Mouse (Mus musculus) limb, embryonic 12.5 days (tissue): Measurements from ENCODE around the gene Inpp5f. TPM values are rescaled to one million over a fixed set of nuclear protein-coding genes. Genes with fewer than 3 reads are reported as not detected.
"Not testable (repeated sequence)": the region's sequence is repeated elsewhere in the genome, so short reads cannot be mapped to it uniquely, and the experiment has no call there.

ENCODE experiments used
- ATAC-seq: fragments of 200-750 bp; cut with Nextera tagmentation; 2 replicates; pipeline ENCODE4 v1.8.0; 2017; ENCODE audit warnings: low read depth, moderate TSS enrichment; ENCODE audit not compliant: insufficient number of reproducible peaks, insufficient read depth, low FRiP score, low TSS enrichment
- H3K27ac ChIP-seq: fragments of 300-500 bp; sonication (generic); 2 replicates; pipeline ENCODE4 v1.5.1; 2016; ENCODE audit warnings: mild to moderate bottlenecking, moderate library complexity
- H3K27me3 ChIP-seq: fragments of 300-500 bp; sonication (generic); 2 replicates; pipeline ENCODE4 v1.6.1; 2016; ENCODE audit warnings: mild to moderate bottlenecking, moderate library complexity
- H3K36me3 ChIP-seq: fragments of 300-500 bp; sonication (generic); 2 replicates; pipeline ENCODE4 v1.6.1; 2016; ENCODE audit warnings: mild to moderate bottlenecking, moderate library complexity
- H3K4me1 ChIP-seq: fragments of 300-500 bp; sonication (generic); replicated peaks from 2 replicates; pipeline ENCODE4 v1.6.1; 2016
- H3K4me2 ChIP-seq: fragments of 300-500 bp; sonication (generic); 2 replicates; pipeline ENCODE4 v1.6.1; 2016; ENCODE audit warnings: mild to moderate bottlenecking, moderate library complexity
- H3K4me3 ChIP-seq: fragments of 300-500 bp; sonication (generic); replicated peaks from 2 replicates; pipeline ENCODE4 v1.5.1; 2016; ENCODE audit warnings: mild to moderate bottlenecking
- H3K9ac ChIP-seq: fragments of 300-500 bp; sonication (generic); replicated peaks from 2 replicates; pipeline ENCODE4 v1.6.1; 2016; ENCODE audit warnings: mild to moderate bottlenecking, moderate library complexity
- H3K9me3 ChIP-seq: fragments of 300-500 bp; sonication (generic); 2 replicates; pipeline ENCODE4 v1.6.1; 2016; ENCODE audit warnings: mild to moderate bottlenecking, moderate library complexity
- WGBS: fragments of 180-500 bp; shearing (Covaris S2); methylation state at CpG from one replicate; pipeline ENCODE4 v1.1.7; 2016; 5-methylcytosine and 5-hydroxymethylcytosine counted together
- polyA plus RNA-seq: library from polyadenylated mRNA; unstranded; fragments of >200 nt; fragmentation: Nextera tagmentation; extraction: Ambion mirVana; gene quantifications from 2 replicates; pipeline ENCODE4 v1.2.1, GENCODE M21; 2016

Inpp5f gene
- polyA plus RNA-seq, 1 experiment from 2014 or later, result 26.0 TPM

DNA sequence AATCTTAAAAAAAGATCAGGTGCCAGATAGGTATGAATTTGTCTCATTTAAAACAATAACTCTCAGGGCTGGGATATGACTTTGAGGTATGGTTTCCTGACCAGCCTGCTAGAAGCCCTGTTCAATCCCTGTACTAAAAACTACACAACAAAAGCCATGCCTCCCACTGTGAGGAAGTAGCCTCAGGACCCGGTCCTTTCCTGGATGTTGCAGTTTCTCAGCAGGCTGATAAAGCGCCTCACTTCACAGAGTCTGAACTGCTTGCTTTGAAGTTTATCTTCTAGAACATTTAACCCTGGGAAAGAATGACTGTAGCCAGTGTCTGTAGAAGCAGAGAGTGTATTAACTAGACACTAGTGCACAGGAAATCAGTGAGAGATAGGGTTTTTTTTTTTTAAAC, 57.7 kb downstream of the Inpp5f start:
- H3K36me3 ChIP-seq, result peaks cover 33% of the 10 kb centered on the region
- no peak overlapping the region for H3K27ac ChIP-seq
- peaks cover 14% of the 10 kb centered on the region for H3K4me1 ChIP-seq
- H3K27me3 ChIP-seq, result no peaks in the 10 kb centered on the region
- 62% methylated on average over 2 of the region's 2 CpGs for WGBS
- no peak overlapping the region for H3K4me2 ChIP-seq
- H3K4me3 ChIP-seq, result no peak overlapping the region
- ATAC-seq, result no peak
- 0 out of 2 replicates have a peak, but pooled peaks cover 3% of the 10 kb centered on the region for H3K9me3 ChIP-seq
- no peak overlapping the region for H3K9ac ChIP-seq

GRCm38 (mm10) chr7:128671952-128672351, 60.8 kb downstream of the Inpp5f start:
- 16% methylated on average over 8 of the region's 8 CpGs for WGBS
- H3K4me2 ChIP-seq, result peak overlapping the region; percentile 46
- no peak overlapping the region for H3K4me3 ChIP-seq
- no peak for ATAC-seq
- no peak overlapping the region for H3K27ac ChIP-seq
- no peaks in the 10 kb centered on the region for H3K27me3 ChIP-seq
- peaks cover 3% of the 10 kb centered on the region; the same call in 1 of the 2 replicates for H3K9me3 ChIP-seq
- H3K36me3 ChIP-seq, result peaks cover 30% of the 10 kb centered on the region; the same call in 1 of the 2 replicates
- no peak overlapping the region for H3K9ac ChIP-seq
- H3K4me1 ChIP-seq, result peaks cover 14% of the 10 kb centered on the region

GRCm38 (mm10) chr7:128672408-128673010, 61.4 kb downstream of the Inpp5f start:
- H3K9me3 ChIP-seq, result peaks cover 4% of the 10 kb centered on the region; the same call in 1 of the 2 replicates
- H3K9ac ChIP-seq, result 0 out of 2 replicates have a peak overlapping the region, but pooled peaks have one; percentile 34
- H3K4me2 ChIP-seq, result peak overlapping the region; percentile 46
- H3K27ac ChIP-seq, result no peak overlapping the region
- ATAC-seq, result no peak
- H3K36me3 ChIP-seq, result peaks cover 29% of the 10 kb centered on the region; the same call in 1 of the 2 replicates
- 0 out of 2 replicates have a peak overlapping the region, but pooled peaks have one; percentile 3 for H3K4me3 ChIP-seq
- no peaks in the 10 kb centered on the region for H3K27me3 ChIP-seq
- WGBS, result 12% methylated on average over 15 of the region's 15 CpGs
- peaks cover 14% of the 10 kb centered on the region for H3K4me1 ChIP-seq

DNA sequence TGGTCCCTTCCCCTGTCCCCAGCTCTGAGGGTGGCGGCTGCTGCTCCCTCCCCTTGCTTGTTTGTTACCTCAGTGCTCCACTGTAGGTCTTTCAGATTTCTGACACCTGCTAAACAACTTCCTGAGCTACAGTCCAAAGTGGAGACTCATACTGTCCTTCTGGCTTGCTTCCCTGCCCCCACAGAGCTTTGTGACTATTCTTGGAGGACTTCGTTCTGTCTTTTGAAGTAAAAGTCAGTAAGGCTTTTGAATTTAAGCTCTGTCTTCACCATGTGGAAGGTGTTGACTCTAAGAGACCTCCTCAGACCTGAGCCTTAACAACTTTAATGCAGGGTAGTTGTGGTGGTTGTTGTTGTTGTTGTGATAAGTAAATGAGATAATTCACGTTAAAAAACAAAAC, 67.4 kb downstream of the Inpp5f start:
- Histone ChIP-seq H3K36me3 (peaks cover 18% of the 10 kb centered on the region), H3K4me1 (no peaks in the 10 kb centered on the region), H3K27ac (no peak overlapping the region), H3K4me3 (no peak overlapping the region), H3K9me3 (peaks cover 4% of the 10 kb centered on the region; the same call in 1 of the 2 replicates), H3K27me3 (no peaks in the 10 kb centered on the region), H3K4me2 (no peak overlapping the region), H3K9ac (no peak overlapping the region)
- ATAC-seq, result no peak
- whole genome bisulfite sequencing, result 60% methylated on average over 3 of the region's 3 CpGs

GRCm38 (mm10) chr7:128687821-128688564, 76.9 kb downstream of the Inpp5f start:
- Histone ChIP-seq H3K4me3 (peak overlapping the region; percentile 49), H3K27ac (no peak overlapping the region), H3K27me3 (0 out of 2 replicates have a peak, but pooled peaks cover 5% of the 10 kb centered on the region), H3K36me3 (peaks cover 64% of the 10 kb centered on the region), H3K9ac (no peak overlapping the region), H3K9me3 (peaks cover 29% of the 10 kb centered on the region), H3K4me2 (peak overlapping the region; percentile 68), H3K4me1 (no peaks in the 10 kb centered on the region; the same call in 1 of the 2 replicates)
- ATAC-seq, result peak; percentile 68; the same call in 1 of the 2 replicates
- 59% methylated on average over 56 of the region's 56 CpGs for WGBS

- ATAC-seq, result no peak
- WGBS, result 80% methylated on average over 8 of the region's 8 CpGs
- H3K27me3 ChIP-seq, result 0 out of 2 replicates have a peak, but pooled peaks cover 5% of the 10 kb centered on the region
- H3K4me3 ChIP-seq, result no peak overlapping the region
- no peak overlapping the region for H3K9ac ChIP-seq
- H3K36me3 ChIP-seq, result peaks cover 68% of the 10 kb centered on the region
- H3K27ac ChIP-seq, result no peak overlapping the region
- no peaks in the 10 kb centered on the region; the same call in 1 of the 2 replicates for H3K4me1 ChIP-seq
- no peak overlapping the region for H3K4me2 ChIP-seq
- H3K9me3 ChIP-seq, result peaks cover 29% of the 10 kb centered on the region
Observed at GRCm38 (mm10) chr7:128689347-128689746, 78.2 kb downstream of the Inpp5f start.

- WGBS, result 14% methylated on average over 7 of the region's 7 CpGs
- ATAC-seq, result no peak
Observed at GRCm38 (mm10) chr7:128690070-128690469, 78.9 kb downstream of the Inpp5f start.

GRCm38 (mm10) chr7:128690796-128691195, 79.7 kb downstream of the Inpp5f start:
- no peak overlapping the region for H3K4me3 ChIP-seq
- 79% methylated on average over 7 of the region's 7 CpGs for WGBS
- no peaks in the 10 kb centered on the region; the same call in 1 of the 2 replicates for H3K4me1 ChIP-seq
- no peak overlapping the region for H3K9ac ChIP-seq
- peaks cover 29% of the 10 kb centered on the region for H3K9me3 ChIP-seq
- peaks cover 67% of the 10 kb centered on the region for H3K36me3 ChIP-seq
- no peak for ATAC-seq
- H3K4me2 ChIP-seq, result no peak overlapping the region
- H3K27ac ChIP-seq, result no peak overlapping the region
- H3K27me3 ChIP-seq, result 0 out of 2 replicates have a peak, but pooled peaks cover 5% of the 10 kb centered on the region

More at GRCm38 (mm10) chr7:128690070-128690469, 78.9 kb downstream of the Inpp5f start:
- Histone ChIP-seq H3K4me1 (no peaks in the 10 kb centered on the region; the same call in 1 of the 2 replicates), H3K4me2 (no peak overlapping the region), H3K9me3 (peaks cover 29% of the 10 kb centered on the region), H3K4me3 (no peak overlapping the region), H3K9ac (no peak overlapping the region), H3K27ac (no peak overlapping the region), H3K27me3 (0 out of 2 replicates have a peak, but pooled peaks cover 5% of the 10 kb centered on the region), H3K36me3 (peaks cover 68% of the 10 kb centered on the region)

DNA sequence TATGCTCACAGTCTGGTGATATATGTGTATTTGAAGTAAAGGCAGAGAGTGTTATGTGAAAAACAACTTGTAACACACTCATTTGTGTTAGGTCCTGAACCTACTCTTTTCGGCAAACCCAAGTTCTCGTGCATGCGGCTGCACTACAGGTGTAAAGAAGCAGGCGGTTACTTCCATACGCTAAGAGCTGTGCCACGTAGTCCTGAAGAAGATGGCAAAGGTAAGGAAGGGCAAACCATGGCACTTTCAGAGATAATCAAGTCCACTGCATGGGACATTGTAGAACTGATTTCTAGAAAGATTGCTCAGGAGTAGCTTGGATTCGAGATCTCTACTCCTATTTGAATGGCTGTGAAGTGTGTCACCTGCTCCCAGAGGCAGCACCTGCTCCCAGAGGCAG, 81.0 kb downstream of the Inpp5f start:
- H3K4me1 ChIP-seq, result no peaks in the 10 kb centered on the region; the same call in 1 of the 2 replicates
- ATAC-seq, result no peak
- peaks cover 59% of the 10 kb centered on the region for H3K36me3 ChIP-seq
- no peak overlapping the region for H3K9ac ChIP-seq
- no peak overlapping the region for H3K27ac ChIP-seq
- WGBS, result 88% methylated on average over 7 of the region's 7 CpGs
- H3K4me3 ChIP-seq, result no peak overlapping the region
- H3K4me2 ChIP-seq, result no peak overlapping the region
- peaks cover 15% of the 10 kb centered on the region for H3K9me3 ChIP-seq
- H3K27me3 ChIP-seq, result 0 out of 2 replicates have a peak, but pooled peaks cover 3% of the 10 kb centered on the region

GRCm38 (mm10) chr7:128694848-128695247, 83.7 kb downstream of the Inpp5f start:
- WGBS, result 90% methylated on average over 10 of the region's 10 CpGs
- ATAC-seq, result no peak
- Histone ChIP-seq H3K27ac (no peak overlapping the region), H3K27me3 (no peaks in the 10 kb centered on the region), H3K36me3 (peaks cover 62% of the 10 kb centered on the region), H3K4me1 (no peaks in the 10 kb centered on the region), H3K9ac (no peak overlapping the region), H3K4me3 (no peak overlapping the region), H3K4me2 (no peak overlapping the region), H3K9me3 (no peaks in the 10 kb centered on the region)

GRCm38 (mm10) chr7:128699959-128700358, 88.8 kb downstream of the Inpp5f start:
- not testable (repeated sequence) for H3K4me2 ChIP-seq, H3K9me3 ChIP-seq, H3K4me3 ChIP-seq, ATAC-seq, H3K27ac ChIP-seq, H3K27me3 ChIP-seq, H3K4me1 ChIP-seq, H3K9ac ChIP-seq
- H3K36me3 ChIP-seq, result peaks cover 84% of the 10 kb centered on the region
- WGBS, result 95% methylated on average over 6 of the region's 6 CpGs
